Mouse (Mus musculus) forebrain, embryonic 13.5 days (tissue): ENCODE measurements around the gene Slc41a2. TPM values are rescaled to one million over a fixed set of nuclear protein-coding genes. Genes with fewer than 3 reads are reported as not detected.

Experiments used
- ATAC-seq: fragments of 200-750 bp; cut with Nextera tagmentation; 2 replicates; pipeline ENCODE4 v1.8.0; 2017
- H3K27ac ChIP-seq: fragments of 300-500 bp; sonication (generic); 2 replicates; pipeline ENCODE4 v1.5.1; 2015; ENCODE audit warnings: inconsistent platforms, mild to moderate bottlenecking, moderate library complexity
- H3K27me3 ChIP-seq: fragments of 300-500 bp; sonication (generic); 2 replicates; pipeline ENCODE4 v1.6.1; 2015; ENCODE audit warnings: mild to moderate bottlenecking, inconsistent platforms
- H3K36me3 ChIP-seq: fragments of 300-500 bp; sonication (generic); 2 replicates; pipeline ENCODE4 v1.6.1; 2015; ENCODE audit warnings: mild to moderate bottlenecking, inconsistent platforms; ENCODE audit not compliant: poor library complexity, severe bottlenecking
- H3K4me1 ChIP-seq: fragments of 300-500 bp; sonication (generic); 2 replicates; pipeline ENCODE4 v1.6.1; 2015; ENCODE audit warnings: inconsistent platforms
- H3K4me2 ChIP-seq: fragments of 300-500 bp; sonication (generic); 2 replicates; pipeline ENCODE4 v1.6.1; 2015; ENCODE audit warnings: inconsistent platforms, mild to moderate bottlenecking, moderate library complexity
- H3K4me3 ChIP-seq: fragments of 300-500 bp; sonication (generic); 2 replicates; pipeline ENCODE4 v1.5.1; 2015; ENCODE audit warnings: mild to moderate bottlenecking, inconsistent platforms
- H3K9ac ChIP-seq: fragments of 300-500 bp; sonication (generic); 2 replicates; pipeline ENCODE4 v1.6.1; 2015; ENCODE audit warnings: mild to moderate bottlenecking, inconsistent platforms
- H3K9me3 ChIP-seq: fragments of 300-500 bp; sonication (generic); replicated peaks from 2 replicates; pipeline ENCODE4 v1.6.1; 2016; ENCODE audit warnings: inconsistent platforms
- whole genome bisulfite sequencing: fragments of 180-500 bp; shearing (Covaris S2); methylation state at CpG from one replicate; pipeline ENCODE4 v1.1.7; 2015; 5-methylcytosine and 5-hydroxymethylcytosine counted together
- polyA plus RNA-seq: library from polyadenylated mRNA; unstranded; fragments of >200 nt; fragmentation: Nextera tagmentation; extraction: Ambion mirVana; gene quantifications from 2 replicates; pipeline ENCODE4 v1.2.1, GENCODE M21; 2015

The Slc41a2 gene
- polyA plus RNA-seq, 1 experiment from 2014 or later: 0.92 TPM

DNA sequence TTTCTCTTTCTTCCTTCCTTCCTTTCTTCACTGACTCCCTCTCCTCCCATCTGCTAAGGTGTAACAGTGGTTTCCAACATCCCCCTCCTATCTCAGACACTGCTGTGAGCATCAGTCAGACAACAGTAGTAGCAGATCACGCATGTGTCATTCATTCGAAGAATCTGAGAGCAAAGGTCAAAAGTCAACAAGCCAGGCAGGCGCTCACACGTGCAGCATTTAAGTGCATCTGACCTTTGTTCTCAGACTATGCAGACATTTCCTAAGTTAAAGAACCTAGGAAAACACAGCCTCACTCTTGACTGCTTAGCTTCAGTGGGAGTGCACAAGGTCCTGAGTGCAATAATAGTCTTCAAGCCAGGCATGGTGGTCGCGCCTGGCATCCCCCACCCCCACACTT, 93.6 kb downstream of the Slc41a2 start:
- Histone ChIP-seq H3K9ac (no peak overlapping the region), H3K4me2 (no peak overlapping the region), H3K4me1 (no peaks in the 10 kb centered on the region), H3K4me3 (no peak overlapping the region), H3K27ac (no peak overlapping the region), H3K27me3 (no peaks in the 10 kb centered on the region), H3K9me3 (no peaks in the 10 kb centered on the region), H3K36me3 (no peaks in the 10 kb centered on the region)
- no peak for ATAC-seq
- WGBS: 88% methylated on average over 6 of the region's 6 CpGs

GRCm38 (mm10) chr10:83242106-83242686, 95.5 kb downstream of the Slc41a2 start:
- Histone ChIP-seq H3K36me3 (no peaks in the 10 kb centered on the region), H3K9me3 (no peaks in the 10 kb centered on the region), H3K9ac (no peak overlapping the region), H3K27ac (no peak overlapping the region; the same call in 1 of the 2 replicates), H3K4me2 (no peak overlapping the region), H3K27me3 (no peaks in the 10 kb centered on the region), H3K4me1 (no peaks in the 10 kb centered on the region), H3K4me3 (no peak overlapping the region)
- WGBS: 46% methylated on average over 11 of the region's 11 CpGs
- ATAC-seq: no peak

DNA sequence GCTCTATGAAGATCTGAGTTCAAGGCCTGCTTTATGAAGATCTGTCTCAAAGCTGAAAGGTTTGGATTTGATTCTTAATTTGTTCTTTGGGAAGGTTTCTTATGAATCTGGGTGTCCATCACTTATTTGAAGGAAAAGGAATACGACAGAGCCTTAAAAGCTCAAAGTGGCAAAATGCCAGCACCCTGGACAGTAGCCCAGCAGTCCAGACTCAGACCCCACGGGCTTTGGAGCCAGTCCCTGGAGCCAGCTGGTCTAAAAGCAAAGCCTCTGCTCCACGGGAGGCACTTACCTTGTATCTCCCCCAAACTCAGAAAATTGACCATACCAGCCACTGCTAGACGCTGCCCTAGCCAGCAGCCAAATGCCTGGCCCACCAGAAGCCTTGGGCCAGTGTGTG, 103.3 kb downstream of the Slc41a2 start:
- no peak overlapping the region for H3K27ac ChIP-seq
- no peaks in the 10 kb centered on the region for H3K4me1 ChIP-seq
- 62% methylated on average over 4 of the region's 4 CpGs for WGBS
- no peaks in the 10 kb centered on the region for H3K36me3 ChIP-seq
- H3K9ac ChIP-seq: no peak overlapping the region
- H3K4me2 ChIP-seq: no peak overlapping the region
- H3K9me3 ChIP-seq: no peaks in the 10 kb centered on the region
- ATAC-seq: no peak
- H3K4me3 ChIP-seq: no peak overlapping the region
- H3K27me3 ChIP-seq: no peaks in the 10 kb centered on the region

GRCm38 (mm10) chr10:83233967-83234366, 103.7 kb downstream of the Slc41a2 start:
- Histone ChIP-seq H3K4me1 (no peaks in the 10 kb centered on the region), H3K27me3 (no peaks in the 10 kb centered on the region), H3K9ac (no peak overlapping the region), H3K4me2 (no peak overlapping the region), H3K36me3 (no peaks in the 10 kb centered on the region), H3K27ac (no peak overlapping the region), H3K4me3 (no peak overlapping the region), H3K9me3 (no peaks in the 10 kb centered on the region)
- ATAC-seq: no peak
- WGBS: 96% methylated on average over 3 of the region's 3 CpGs

DNA sequence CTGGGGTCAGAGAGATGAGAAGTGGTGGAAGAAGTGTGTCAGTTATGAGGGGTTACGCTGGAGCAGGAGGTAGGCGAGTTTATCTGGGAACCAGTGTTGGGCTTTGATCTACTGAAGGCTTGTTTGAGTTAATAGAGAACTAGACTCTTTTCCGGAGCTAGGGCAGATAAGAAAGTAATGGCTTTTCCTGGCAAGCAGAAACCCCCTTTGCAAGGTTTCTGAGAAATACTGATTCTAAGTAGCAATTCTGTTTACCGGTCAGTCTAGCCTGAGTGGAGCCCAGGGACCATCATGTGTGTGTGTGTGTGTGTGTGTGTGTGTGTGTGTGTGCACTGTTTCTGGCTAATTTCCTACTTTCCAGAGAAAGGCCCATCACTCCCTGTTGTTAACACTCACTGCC, 109.1 kb downstream of the Slc41a2 start:
- Histone ChIP-seq H3K9ac (no peak overlapping the region), H3K4me3 (no peak overlapping the region), H3K4me1 (no peaks in the 10 kb centered on the region), H3K27me3 (no peaks in the 10 kb centered on the region), H3K36me3 (no peaks in the 10 kb centered on the region), H3K27ac (no peak overlapping the region), H3K9me3 (no peaks in the 10 kb centered on the region), H3K4me2 (no peak overlapping the region)
- 90% methylated on average over 4 of the region's 4 CpGs for WGBS
- ATAC-seq: no peak

GRCm38 (mm10) chr10:83224999-83225398, 112.7 kb downstream of the Slc41a2 start:
- Histone ChIP-seq H3K27ac (no peak overlapping the region), H3K36me3 (no peaks in the 10 kb centered on the region), H3K9me3 (no peaks in the 10 kb centered on the region), H3K4me1 (no peaks in the 10 kb centered on the region), H3K27me3 (no peaks in the 10 kb centered on the region), H3K4me3 (no peak overlapping the region), H3K9ac (no peak overlapping the region), H3K4me2 (no peak overlapping the region)
- ATAC-seq: no peak
- WGBS: 36% methylated on average over 3 of the region's 3 CpGs

DNA sequence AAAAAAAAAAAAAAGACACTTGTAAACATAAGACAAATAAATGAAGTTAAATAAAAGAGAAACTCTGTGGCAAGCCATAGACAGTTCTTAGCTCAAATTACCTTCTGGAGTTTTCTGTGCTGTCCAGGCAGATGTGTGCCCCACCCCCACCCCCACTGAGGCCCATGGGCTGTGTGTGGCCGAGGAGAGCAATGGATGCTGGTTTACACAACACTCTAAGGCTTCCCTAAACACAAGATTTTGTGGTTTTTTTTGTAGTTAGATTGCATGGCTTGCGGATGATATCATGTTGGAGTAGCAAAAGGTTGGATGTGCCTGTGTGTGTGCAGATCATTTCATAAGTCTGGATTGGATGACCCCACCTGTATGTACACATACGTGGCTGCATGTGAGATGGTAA, 116.8 kb downstream of the Slc41a2 start:
- 91% methylated on average over 3 of the region's 3 CpGs for WGBS
- Histone ChIP-seq H3K4me1 (no peaks in the 10 kb centered on the region), H3K9ac (no peak overlapping the region), H3K36me3 (no peaks in the 10 kb centered on the region), H3K27ac (no peak overlapping the region), H3K4me3 (no peak overlapping the region), H3K27me3 (no peaks in the 10 kb centered on the region), H3K9me3 (no peaks in the 10 kb centered on the region), H3K4me2 (no peak overlapping the region)
- ATAC-seq: no peak

DNA sequence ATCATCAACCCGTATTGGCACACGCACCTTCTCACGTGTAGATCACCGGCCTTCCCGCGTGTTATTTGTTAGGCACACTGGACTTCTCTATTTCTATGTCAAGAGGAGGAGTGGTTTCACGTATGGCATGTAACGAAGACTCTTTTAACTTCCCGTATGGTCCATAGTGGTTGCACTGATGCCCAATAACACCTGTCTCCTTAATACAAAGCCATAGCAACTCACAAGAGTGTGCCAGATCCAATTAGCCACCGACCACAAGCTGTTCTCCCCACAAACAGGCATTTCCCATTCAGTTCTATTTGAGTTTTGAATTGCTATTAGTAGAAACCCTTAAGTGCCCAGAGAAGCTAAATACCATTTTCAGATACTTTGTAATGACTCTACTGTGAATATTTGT, 117.5 kb downstream of the Slc41a2 start:
- no peaks in the 10 kb centered on the region for H3K4me1 ChIP-seq
- H3K27ac ChIP-seq: no peak overlapping the region
- H3K9ac ChIP-seq: no peak overlapping the region
- no peaks in the 10 kb centered on the region for H3K36me3 ChIP-seq
- no peak overlapping the region for H3K4me3 ChIP-seq
- ATAC-seq: peak; percentile 51; the same call in 1 of the 2 replicates
- WGBS: 67% methylated on average over 10 of the region's 10 CpGs
- no peaks in the 10 kb centered on the region for H3K9me3 ChIP-seq
- H3K4me2 ChIP-seq: no peak overlapping the region
- no peaks in the 10 kb centered on the region for H3K27me3 ChIP-seq

DNA sequence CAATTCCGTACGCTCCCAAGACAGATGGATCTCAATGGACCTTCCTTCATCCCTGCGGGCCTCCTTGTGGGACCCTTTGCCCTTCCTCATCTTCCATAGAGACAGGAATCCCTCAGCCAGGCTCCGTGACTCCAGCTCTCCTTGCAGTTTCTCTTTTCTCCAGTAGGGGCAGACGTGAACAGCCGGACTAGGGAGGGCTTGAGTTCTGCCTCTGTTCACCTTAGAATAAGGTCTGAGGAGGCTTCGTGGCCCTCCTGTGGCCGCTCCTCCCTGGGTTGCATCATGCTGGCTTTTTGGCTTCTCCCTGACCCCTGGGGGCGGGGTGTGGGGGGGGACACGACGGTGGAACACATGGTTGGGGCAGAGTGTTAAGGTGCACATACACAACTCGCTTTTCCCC, 118.0 kb downstream of the Slc41a2 start:
- Histone ChIP-seq H3K36me3 (no peaks in the 10 kb centered on the region), H3K27ac (no peak overlapping the region), H3K4me1 (no peaks in the 10 kb centered on the region), H3K27me3 (no peaks in the 10 kb centered on the region), H3K9me3 (no peaks in the 10 kb centered on the region), H3K9ac (no peak overlapping the region), H3K4me2 (no peak overlapping the region), H3K4me3 (no peak overlapping the region)
- ATAC-seq: peak; percentile 66; the same call in 1 of the 2 replicates
- WGBS: 27% methylated on average over 12 of the region's 12 CpGs

DNA sequence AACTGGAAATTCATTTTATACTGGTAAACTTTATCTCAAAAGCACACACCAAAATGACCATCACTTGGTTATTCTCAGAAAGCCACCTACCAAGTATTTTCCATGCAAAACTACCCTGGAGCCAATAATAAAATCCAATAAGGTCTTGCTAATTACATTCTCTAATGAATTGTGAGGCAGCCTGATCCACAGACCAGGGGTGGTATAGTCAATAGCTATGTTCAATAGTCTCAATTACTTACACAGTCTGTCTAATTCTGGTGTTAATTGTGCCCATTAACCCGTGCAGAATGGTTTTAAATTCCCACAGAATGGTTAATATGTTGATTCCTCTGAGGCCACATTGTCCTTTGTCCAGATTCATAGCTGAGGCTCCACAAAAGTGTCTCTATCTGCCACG, 118.9 kb downstream of the Slc41a2 start:
- no peak overlapping the region for H3K27ac ChIP-seq
- no peak overlapping the region for H3K4me3 ChIP-seq
- no peaks in the 10 kb centered on the region for H3K36me3 ChIP-seq
- H3K4me2 ChIP-seq: no peak overlapping the region
- no peaks in the 10 kb centered on the region for H3K9me3 ChIP-seq
- no peaks in the 10 kb centered on the region for H3K27me3 ChIP-seq
- WGBS: 27% methylated on average over 2 of the region's 2 CpGs
- H3K4me1 ChIP-seq: no peaks in the 10 kb centered on the region
- no peak for ATAC-seq
- H3K9ac ChIP-seq: no peak overlapping the region

DNA sequence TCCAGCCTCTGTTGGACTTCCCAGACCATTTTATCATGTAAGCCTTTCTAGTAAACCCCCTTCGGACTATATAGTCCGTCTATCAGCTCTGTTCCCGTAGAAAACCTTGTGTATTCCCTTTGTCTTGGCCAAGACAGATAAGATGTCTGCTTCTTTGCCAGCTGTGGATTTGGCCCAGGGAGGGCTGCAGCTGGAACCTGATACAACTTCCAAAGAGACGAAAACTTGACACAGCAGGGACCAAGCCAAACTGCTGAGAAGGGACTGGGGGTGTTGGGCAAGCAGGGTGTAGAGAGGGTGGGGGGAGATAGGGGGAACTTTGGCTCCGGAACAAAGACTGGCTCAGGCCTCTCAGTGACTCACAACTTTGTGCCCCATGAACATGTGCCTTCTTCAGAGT, 120.4 kb downstream of the Slc41a2 start:
- Histone ChIP-seq H3K4me1 (no peaks in the 10 kb centered on the region), H3K9me3 (no peaks in the 10 kb centered on the region), H3K36me3 (no peaks in the 10 kb centered on the region), H3K27me3 (no peaks in the 10 kb centered on the region), H3K27ac (no peak overlapping the region), H3K4me2 (no peak overlapping the region), H3K4me3 (no peak overlapping the region), H3K9ac (no peak overlapping the region)
- ATAC-seq: no peak
- 83% methylated on average over 5 of the region's 5 CpGs for WGBS

DNA sequence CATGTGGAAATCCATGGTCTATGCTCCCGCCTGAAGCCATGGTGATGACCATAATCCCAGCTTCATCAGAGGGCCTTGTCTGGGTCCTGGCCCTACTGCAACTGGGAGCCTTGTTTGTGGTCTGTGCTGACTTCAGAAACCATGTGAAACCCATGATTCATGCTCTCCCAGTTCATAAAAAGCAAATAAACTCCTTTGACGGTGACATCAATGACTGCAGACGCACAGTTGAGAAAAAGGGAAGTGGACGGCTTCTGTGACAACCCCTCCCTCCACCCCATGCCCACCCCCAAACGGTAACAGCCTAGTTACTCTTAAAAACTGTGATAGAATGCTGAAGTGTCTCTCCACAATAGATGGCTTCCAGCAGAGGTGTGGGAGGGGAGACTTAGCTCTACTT, 122.1 kb downstream of the Slc41a2 start:
- Histone ChIP-seq H3K4me2 (no peak overlapping the region), H3K36me3 (no peaks in the 10 kb centered on the region), H3K9ac (no peak overlapping the region), H3K27ac (no peak overlapping the region), H3K27me3 (no peaks in the 10 kb centered on the region), H3K4me1 (peaks cover 8% of the 10 kb centered on the region), H3K9me3 (no peaks in the 10 kb centered on the region), H3K4me3 (no peak overlapping the region)
- no peak for ATAC-seq
- 57% methylated on average over 5 of the region's 5 CpGs for WGBS

DNA sequence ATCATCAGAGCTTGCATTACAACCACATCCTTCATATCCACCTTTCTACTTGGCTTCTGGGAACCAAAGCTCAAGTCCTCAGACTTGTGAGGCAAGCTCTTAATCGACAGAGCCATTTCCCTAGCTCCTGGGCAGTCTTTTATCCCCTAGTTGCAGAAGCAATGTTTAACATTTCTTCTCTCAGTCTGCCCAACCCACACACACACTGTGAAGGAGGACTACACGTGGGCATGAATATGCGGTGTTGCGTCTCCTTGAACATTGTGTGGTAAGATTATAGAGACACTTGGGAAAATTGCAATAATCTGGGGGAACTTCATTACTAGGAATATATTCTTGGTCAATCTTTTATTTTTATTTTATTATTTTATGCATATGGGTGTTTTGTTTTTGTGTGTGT, 125.1 kb downstream of the Slc41a2 start:
- H3K4me1 ChIP-seq: peaks cover 28% of the 10 kb centered on the region
- no peak for ATAC-seq
- H3K27ac ChIP-seq: no peak overlapping the region
- H3K4me3 ChIP-seq: no peak overlapping the region
- no peak overlapping the region for H3K4me2 ChIP-seq
- no peaks in the 10 kb centered on the region for H3K27me3 ChIP-seq
- H3K9ac ChIP-seq: no peak overlapping the region
- no peaks in the 10 kb centered on the region for H3K36me3 ChIP-seq
- no peaks in the 10 kb centered on the region for H3K9me3 ChIP-seq
- WGBS: 96% methylated on average over 4 of the region's 4 CpGs
